Mouse (Mus musculus) stomach, postnatal 0 days (tissue): ENCODE data around the gene Nosip. TPM values are rescaled to one million over a fixed set of nuclear protein-coding genes. Genes with fewer than 3 reads are reported as not detected.
"Not testable (repeated sequence)": the region's sequence is repeated elsewhere in the genome, so short reads cannot be mapped to it uniquely, and the experiment has no call there.

Experiments
- ATAC-seq: fragments of 200-750 bp; cut with Nextera tagmentation; 2 replicates; pipeline ENCODE4 v1.8.0; 2017; ENCODE audit not compliant: low FRiP score, low TSS enrichment
- DNase-seq: peaks from one replicate; pipeline ENCODE4 v3.0.0-alpha.2; 2016; ENCODE audit warnings: low spot score
- H3K27ac ChIP-seq: fragments of 300-500 bp; sonication (generic); replicated peaks from 2 replicates; pipeline ENCODE4 v1.5.1; 2014; ENCODE audit warnings: mild to moderate bottlenecking, control low read depth
- H3K27me3 ChIP-seq: fragments of 300-500 bp; sonication (generic); 2 replicates; pipeline ENCODE4 v1.6.1; 2014; ENCODE audit warnings: low read length; ENCODE audit not compliant: control insufficient read depth, insufficient read depth
- H3K36me3 ChIP-seq: fragments of 300-500 bp; sonication (generic); 2 replicates; pipeline ENCODE4 v1.6.1; 2014; ENCODE audit warnings: low read length, mixed read lengths; ENCODE audit not compliant: control insufficient read depth, insufficient read depth
- H3K4me1 ChIP-seq: fragments of 300-500 bp; sonication (generic); replicated peaks from 2 replicates; pipeline ENCODE4 v1.6.1; 2014; ENCODE audit warnings: antibody characterized with exemption; ENCODE audit not compliant: control insufficient read depth, insufficient read depth
- H3K4me2 ChIP-seq: fragments of 300-500 bp; sonication (generic); replicated peaks from 2 replicates; pipeline ENCODE4 v1.6.1; 2014; ENCODE audit warnings: low read depth, mild to moderate bottlenecking, control low read depth, moderate library complexity
- H3K4me3 ChIP-seq: fragments of 300-500 bp; sonication (generic); 2 replicates; pipeline ENCODE4 v1.5.1; 2014; ENCODE audit warnings: low read depth, low read length, control low read depth
- H3K9ac ChIP-seq: fragments of 300-500 bp; sonication (generic); 2 replicates; pipeline ENCODE4 v1.6.1; 2014; ENCODE audit warnings: mild to moderate bottlenecking, low read length, control low read depth, mixed read lengths
- H3K9me3 ChIP-seq: fragments of 300-500 bp; sonication (generic); 2 replicates; pipeline ENCODE4 v1.6.1; 2016; ENCODE audit warnings: low read length; ENCODE audit not compliant: control insufficient read depth
- CTCF ChIP-seq: IDR thresholded peaks from 2 replicates; pipeline ENCODE4 v1.5.1; 2016; ENCODE audit warnings: antibody characterized with exemption, low read depth, mild to moderate bottlenecking, moderate library complexity
- EP300 ChIP-seq: optimal IDR thresholded peaks from 2 replicates; pipeline ENCODE3; 2016; ENCODE audit warnings: antibody characterized with exemption
- WGBS: fragments of 180-500 bp; shearing (Covaris S2); extraction: QIAGEN DNeasy Blood & Tissue Kit; methylation state at CpG from one replicate; pipeline ENCODE4 v1.1.7; 2014; 5-methylcytosine and 5-hydroxymethylcytosine counted together
- polyA plus RNA-seq: library from polyadenylated mRNA; unstranded; fragments of >200 nt; fragmentation: Nextera tagmentation; extraction: Ambion mirVana; gene quantifications from 2 replicates; pipeline ENCODE4 v1.2.1, GENCODE M21; 2015

The Nosip gene
- polyA plus RNA-seq, 1 experiment from 2014 or later, result 44.1 TPM

DNA sequence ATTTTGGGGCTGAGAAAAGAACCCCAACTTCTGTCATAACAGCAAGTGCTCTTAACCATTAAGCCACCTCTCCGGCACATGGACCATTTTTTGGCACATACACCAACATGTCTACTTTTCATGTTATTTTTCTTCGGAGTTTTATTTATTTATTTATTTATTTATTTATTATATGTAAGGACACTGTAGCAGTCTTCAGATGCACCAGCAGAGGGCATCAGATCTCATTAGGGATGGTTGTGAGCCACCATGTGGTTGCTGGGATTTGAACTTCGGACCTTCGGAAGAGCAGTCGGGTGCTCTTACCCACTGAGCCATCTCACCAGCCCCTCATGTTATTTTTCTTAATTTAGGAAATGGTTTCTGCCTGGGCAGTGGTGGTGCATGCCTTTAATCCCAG is 38.5 kb upstream of the Nosip start:
- not testable (repeated sequence) for H3K9me3 ChIP-seq, H3K4me3 ChIP-seq, H3K36me3 ChIP-seq, H3K4me1 ChIP-seq, H3K9ac ChIP-seq, H3K27me3 ChIP-seq, H3K27ac ChIP-seq, H3K4me2 ChIP-seq, ATAC-seq
- peak; percentile 61 for TF ChIP-seq CTCF
- peak; percentile 13 for DNase-seq
- WGBS, result 81% methylated on average over 5 of the region's 5 CpGs

DNA sequence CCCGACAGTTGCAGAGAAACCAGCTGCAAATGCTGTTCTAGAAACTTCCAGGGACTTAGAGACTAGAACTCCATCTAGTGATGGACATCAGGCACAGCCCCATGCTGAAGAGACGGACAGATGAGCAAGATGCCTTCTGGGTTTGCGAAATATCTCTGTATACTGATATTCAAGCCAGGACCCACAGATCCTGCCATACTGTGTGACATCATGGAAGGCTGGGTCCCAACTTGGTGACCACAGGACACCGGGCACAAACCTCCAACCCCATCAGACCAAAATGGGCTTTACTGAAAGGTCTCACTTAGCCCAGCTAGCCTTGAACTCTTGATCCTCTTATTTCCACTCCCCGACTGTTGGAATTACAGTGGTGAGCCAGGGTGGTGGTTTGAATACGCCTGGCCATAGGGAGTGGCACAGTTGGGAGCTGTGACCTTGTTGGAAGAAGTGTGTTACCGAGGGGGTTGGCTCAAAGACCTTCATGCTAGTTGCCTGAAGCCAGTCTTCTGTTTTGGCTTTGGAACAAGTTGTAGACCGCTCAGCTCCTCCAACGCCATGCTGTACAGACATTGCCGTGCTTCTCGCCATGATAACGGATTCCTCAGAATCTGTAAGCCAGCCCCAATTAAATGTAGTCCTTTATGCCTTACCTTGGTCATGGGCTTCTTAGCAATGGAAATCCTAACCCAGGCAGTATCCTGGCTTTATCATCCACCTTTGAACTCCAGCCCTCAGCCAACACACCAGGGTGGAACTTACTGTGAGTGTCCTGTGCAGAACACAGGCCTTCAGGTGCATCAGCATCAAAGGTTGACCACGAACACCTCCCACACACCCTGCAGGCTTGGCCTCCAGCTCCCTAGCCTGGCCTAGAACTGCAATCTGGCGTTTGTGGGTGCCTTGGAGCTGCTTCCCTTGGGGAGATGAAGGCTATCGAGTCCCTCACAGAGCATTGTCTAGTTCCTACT is 37.7 kb upstream of the Nosip start:
- WGBS, result 77% methylated on average over 15 of the region's 15 CpGs
- no peak overlapping the region for H3K4me3 ChIP-seq
- H3K4me2 ChIP-seq, result no peak overlapping the region
- peak; percentile 13 for DNase-seq
- ATAC-seq, result no peak
- peak overlapping the region; percentile 63; the same call in 1 of the 2 replicates for H3K27ac ChIP-seq
- peaks cover 14% of the 10 kb centered on the region for H3K36me3 ChIP-seq
- no peaks in the 10 kb centered on the region for H3K4me1 ChIP-seq
- TF ChIP-seq CTCF (0 out of 2 replicates have a peak, but pooled peaks have one; percentile 10), EP300 (no peak)
- no peaks in the 10 kb centered on the region for H3K9me3 ChIP-seq
- no peaks in the 10 kb centered on the region for H3K27me3 ChIP-seq
- no peak overlapping the region for H3K9ac ChIP-seq

DNA sequence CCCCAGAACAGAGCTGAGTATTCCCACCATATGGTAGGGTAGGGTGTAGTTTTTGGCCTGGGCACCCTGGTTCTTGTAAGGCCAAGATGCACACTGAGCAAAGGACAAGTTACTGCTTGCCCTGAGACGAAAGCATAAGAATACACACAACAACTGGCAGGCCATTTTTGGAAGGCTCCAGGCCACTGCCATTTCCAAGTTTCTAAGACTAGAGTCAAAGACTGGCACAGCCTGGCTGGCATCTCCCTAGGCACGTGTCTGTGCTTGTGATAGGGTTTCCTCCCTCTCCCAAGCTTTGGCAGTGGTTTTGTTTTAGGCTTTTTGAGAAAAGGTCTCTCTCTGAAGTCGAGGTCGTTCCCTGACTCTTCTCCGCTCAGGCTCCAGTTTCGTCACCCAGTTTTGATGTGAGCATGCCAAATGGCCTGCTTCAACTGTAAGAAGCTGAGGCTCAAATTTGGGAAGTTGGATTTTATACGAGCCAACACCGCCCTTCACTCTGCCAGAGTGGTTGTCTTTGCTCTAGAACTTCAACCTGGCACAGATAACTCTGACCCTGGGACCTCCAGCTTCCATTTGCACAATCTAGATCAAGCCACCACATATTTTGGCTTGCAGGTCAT is 36.5 kb upstream of the Nosip start:
- no peaks in the 10 kb centered on the region for H3K27me3 ChIP-seq
- ATAC-seq (no peak; the same call in 1 of the 2 replicates), DNase-seq (no peak)
- TF ChIP-seq CTCF, result no peak
- no peak for TF ChIP-seq EP300
- H3K4me2 ChIP-seq, result no peak overlapping the region
- H3K27ac ChIP-seq, result peak overlapping the region; percentile 69
- H3K4me3 ChIP-seq, result no peak overlapping the region
- 54% methylated on average over 8 of the region's 8 CpGs for WGBS
- H3K9ac ChIP-seq, result no peak overlapping the region
- no peaks in the 10 kb centered on the region for H3K4me1 ChIP-seq
- peaks cover 24% of the 10 kb centered on the region for H3K36me3 ChIP-seq
- H3K9me3 ChIP-seq, result no peaks in the 10 kb centered on the region

DNA sequence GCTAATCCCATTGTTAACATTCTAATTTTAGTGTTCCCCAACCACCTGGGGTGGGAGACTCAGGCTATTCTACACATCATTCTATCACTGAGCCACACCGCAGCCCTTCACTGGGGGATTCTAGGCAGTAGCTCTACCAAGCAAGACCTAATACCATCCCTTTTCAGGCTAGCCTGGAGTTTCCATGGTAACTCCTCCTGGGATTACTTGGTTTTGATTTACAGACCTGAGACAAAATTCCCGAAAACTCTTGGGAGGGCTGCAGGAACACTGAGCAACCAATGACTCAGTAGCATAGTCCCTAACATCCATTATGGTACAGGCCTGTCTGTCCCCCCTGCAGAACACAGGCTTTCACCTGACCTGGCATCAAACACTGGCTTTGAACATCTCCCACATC is 36.0 kb upstream of the Nosip start:
- Histone ChIP-seq H3K9me3 (no peaks in the 10 kb centered on the region), H3K9ac (no peak overlapping the region), H3K4me3 (no peak overlapping the region), H3K27me3 (no peaks in the 10 kb centered on the region), H3K4me2 (no peak overlapping the region), H3K36me3 (peaks cover 29% of the 10 kb centered on the region), H3K4me1 (no peaks in the 10 kb centered on the region), H3K27ac (peak overlapping the region; percentile 69)
- WGBS, result 60% methylated on average over 2 of the region's 2 CpGs
- ATAC-seq, result no peak
- DNase-seq, result no peak
- no peak for TF ChIP-seq CTCF
- TF ChIP-seq EP300, result no peak

- H3K9ac ChIP-seq, result no peak overlapping the region
- WGBS, result 78% methylated on average over 9 of the region's 9 CpGs
- no peaks in the 10 kb centered on the region for H3K4me1 ChIP-seq
- DNase-seq (no peak), ATAC-seq (no peak)
- no peaks in the 10 kb centered on the region for H3K27me3 ChIP-seq
- no peaks in the 10 kb centered on the region for H3K9me3 ChIP-seq
- no peak overlapping the region for H3K4me3 ChIP-seq
- peaks cover 33% of the 10 kb centered on the region for H3K36me3 ChIP-seq
- no peak overlapping the region for H3K27ac ChIP-seq
- no peak overlapping the region for H3K4me2 ChIP-seq
- TF ChIP-seq EP300 (no peak), CTCF (no peak)
Observed at GRCm38 (mm10) chr7:45027761-45028160, 34.5 kb upstream of the Nosip start.

GRCm38 (mm10) chr7:45028351-45028750 is 33.9 kb upstream of the Nosip start:
- ATAC-seq (no peak), DNase-seq (no peak)
- no peak overlapping the region for H3K9ac ChIP-seq
- no peak overlapping the region for H3K4me3 ChIP-seq
- H3K27me3 ChIP-seq, result no peaks in the 10 kb centered on the region
- no peak overlapping the region for H3K27ac ChIP-seq
- WGBS, result 84% methylated on average over 11 of the region's 11 CpGs
- no peak overlapping the region for H3K4me2 ChIP-seq
- no peak for TF ChIP-seq EP300
- TF ChIP-seq CTCF, result no peak
- H3K4me1 ChIP-seq, result no peaks in the 10 kb centered on the region
- H3K36me3 ChIP-seq, result peaks cover 38% of the 10 kb centered on the region
- H3K9me3 ChIP-seq, result no peaks in the 10 kb centered on the region
